Mouse (Mus musculus): ENCODE measurements around the gene Asic1. TPM values are rescaled to one million over a fixed set of nuclear protein-coding genes. Genes with fewer than 3 reads are reported as not detected.
"Not testable (repeated sequence)": the region's sequence is repeated elsewhere in the genome, so short reads cannot be mapped to it uniquely, and the experiment has no call there.

The Asic1 gene
- polyA plus RNA-seq, 1 experiment from 2014 or later: 1.2 TPM

GRCm38 (mm10) chr15:99723515-99724291 lies 53.5 kb downstream of the Asic1 start:
- 30% methylated on average over 11 of the region's 11 CpGs for WGBS
- Histone ChIP-seq H3K4me2 (replicated peaks; ENCODE audit: low read depth) (peak overlapping the region; percentile 15; the same call in 1 of the 2 replicates), H3K27ac (replicated peaks) (peak overlapping the region; percentile 90), H3K4me3 (ENCODE audit: low read depth, low read length) (no peak overlapping the region), H3K9ac (ENCODE audit: low read length) (peak overlapping the region; percentile 41), H3K27me3 (ENCODE audit: control insufficient read depth, insufficient read depth, low read length) (no peaks in the 10 kb centered on the region), H3K9me3 (ENCODE audit: control insufficient read depth, low read length) (no peaks in the 10 kb centered on the region), H3K4me1 (replicated peaks; ENCODE audit: control insufficient read depth, insufficient read depth) (peaks cover 11% of the 10 kb centered on the region; the same call in 1 of the 2 replicates), H3K36me3 (ENCODE audit: control insufficient read depth, insufficient read depth, low read length) (peaks cover 1% of the 10 kb centered on the region; the same call in 1 of the 2 replicates)
- TF ChIP-seq CTCF (IDR thresholded peaks at IDR 0.05; ENCODE audit: low read depth) (no peak), EP300 (optimal IDR thresholded peaks at IDR 0.05) (no peak)
- ATAC-seq (ENCODE audit: low FRiP score, low TSS enrichment) (peak; percentile 33), DNase-seq (ENCODE audit: low spot score) (peak; percentile 74)

- Histone ChIP-seq H3K27me3 (ENCODE audit: control insufficient read depth, insufficient read depth, low read length) (no peaks in the 10 kb centered on the region), H3K4me3 (ENCODE audit: low read depth, low read length) (peak overlapping the region; percentile 90), H3K36me3 (ENCODE audit: control insufficient read depth, insufficient read depth, low read length) (peaks cover 2% of the 10 kb centered on the region; the same call in 1 of the 2 replicates), H3K4me2 (replicated peaks; ENCODE audit: low read depth) (peak overlapping the region; percentile 63), H3K4me1 (replicated peaks; ENCODE audit: control insufficient read depth, insufficient read depth) (peaks cover 11% of the 10 kb centered on the region; the same call in 1 of the 2 replicates), H3K27ac (replicated peaks) (peak overlapping the region; percentile 90), H3K9ac (ENCODE audit: low read length) (peak overlapping the region; percentile 41), H3K9me3 (ENCODE audit: control insufficient read depth, low read length) (no peaks in the 10 kb centered on the region)
- DNase-seq (ENCODE audit: low spot score): peak; percentile 83
- ATAC-seq (ENCODE audit: low FRiP score, low TSS enrichment): peak; percentile 39
- WGBS: 7% methylated on average over 16 of the region's 16 CpGs
- TF ChIP-seq EP300 (optimal IDR thresholded peaks at IDR 0.05) (no peak), CTCF (IDR thresholded peaks at IDR 0.05; ENCODE audit: low read depth) (peak; percentile 77)
Observed at GRCm38 (mm10) chr15:99724292-99725021, 54.3 kb downstream of the Asic1 start.

- TF ChIP-seq CTCF (IDR thresholded peaks at IDR 0.05; ENCODE audit: low read depth) (peak; percentile 99), EP300 (optimal IDR thresholded peaks at IDR 0.05) (no peak)
- Histone ChIP-seq H3K4me2 (replicated peaks; ENCODE audit: low read depth) (peak within 1 kb of the TSS; percentile 81), H3K27ac (replicated peaks) (peak within 1 kb of the TSS; percentile 92), H3K9ac (ENCODE audit: low read length) (peak within 1 kb of the TSS; percentile 93), H3K9me3 (ENCODE audit: control insufficient read depth, low read length) (no peaks in the 10 kb centered on the region), H3K36me3 (ENCODE audit: control insufficient read depth, insufficient read depth, low read length) (peaks cover 2% of the 10 kb centered on the region; the same call in 1 of the 2 replicates), H3K4me3 (ENCODE audit: low read depth, low read length) (peak within 1 kb of the TSS; percentile 90), H3K4me1 (replicated peaks; ENCODE audit: control insufficient read depth, insufficient read depth) (peaks cover 11% of the 10 kb centered on the region; the same call in 1 of the 2 replicates), H3K27me3 (ENCODE audit: control insufficient read depth, insufficient read depth, low read length) (no peaks in the 10 kb centered on the region)
- WGBS: under 1% methylated on average over 64 of the region's 68 CpGs
- DNase-seq (ENCODE audit: low spot score) (peak; percentile 92), ATAC-seq (ENCODE audit: low FRiP score, low TSS enrichment) (peak; percentile 93)
Observed at GRCm38 (mm10) chr15:99725341-99726155, 55.4 kb downstream of the Asic1 start, which contains the start of gene Cox14. TSS of gene Cox14 (plus strand) at chr15:99725618.

- WGBS: 69% methylated on average over 2 of the region's 2 CpGs
- H3K9me3 ChIP-seq (ENCODE audit: control insufficient read depth, low read length): no peaks in the 10 kb centered on the region
- peaks cover 2% of the 10 kb centered on the region; the same call in 1 of the 2 replicates for H3K36me3 ChIP-seq (ENCODE audit: control insufficient read depth, insufficient read depth, low read length)
- TF ChIP-seq CTCF (IDR thresholded peaks at IDR 0.05; ENCODE audit: low read depth): no peak
- no peak for TF ChIP-seq EP300 (optimal IDR thresholded peaks at IDR 0.05)
- peak overlapping the region; percentile 81 for H3K4me2 ChIP-seq (replicated peaks; ENCODE audit: low read depth)
- ATAC-seq (ENCODE audit: low FRiP score, low TSS enrichment) (no peak), DNase-seq (ENCODE audit: low spot score) (no peak)
- no peaks in the 10 kb centered on the region for H3K27me3 ChIP-seq (ENCODE audit: control insufficient read depth, insufficient read depth, low read length)
- H3K4me3 ChIP-seq (ENCODE audit: low read depth, low read length): peak overlapping the region; percentile 90; the same call in 1 of the 2 replicates
- peaks cover 11% of the 10 kb centered on the region; the same call in 1 of the 2 replicates for H3K4me1 ChIP-seq (replicated peaks; ENCODE audit: control insufficient read depth, insufficient read depth)
- no peak overlapping the region for H3K27ac ChIP-seq (replicated peaks)
- H3K9ac ChIP-seq (ENCODE audit: low read length): peak overlapping the region; percentile 93
Observed at GRCm38 (mm10) chr15:99726549-99726948, 56.4 kb downstream of the Asic1 start.

GRCm38 (mm10) chr15:99727039-99727438 lies 56.9 kb downstream of the Asic1 start:
- not testable (repeated sequence) for H3K27ac ChIP-seq (replicated peaks); H3K27me3 ChIP-seq (ENCODE audit: control insufficient read depth, insufficient read depth, low read length); H3K36me3 ChIP-seq (ENCODE audit: control insufficient read depth, insufficient read depth, low read length); ATAC-seq (ENCODE audit: low FRiP score, low TSS enrichment); H3K4me3 ChIP-seq (ENCODE audit: low read depth, low read length); H3K9ac ChIP-seq (ENCODE audit: low read length); H3K4me2 ChIP-seq (replicated peaks; ENCODE audit: low read depth); H3K9me3 ChIP-seq (ENCODE audit: control insufficient read depth, low read length); DNase-seq (ENCODE audit: low spot score)
- WGBS: 89% methylated on average over 4 of the region's 5 CpGs
- H3K4me1 ChIP-seq (replicated peaks; ENCODE audit: control insufficient read depth, insufficient read depth): peaks cover 11% of the 10 kb centered on the region; the same call in 1 of the 2 replicates
